Mouse (Mus musculus) hindbrain, embryonic 16.5 days (tissue): ENCODE measurements around the gene Nek5. TPM values are rescaled to one million over a fixed set of nuclear protein-coding genes. Genes with fewer than 3 reads are reported as not detected.
"Not testable (repeated sequence)": the region's sequence is repeated elsewhere in the genome, so short reads cannot be mapped to it uniquely, and the experiment has no call there.

Experiments used
- ATAC-seq: fragments of 200-750 bp; cut with Nextera tagmentation; 2 replicates; pipeline ENCODE4 v1.8.0; 2017; ENCODE audit warnings: moderate TSS enrichment, moderate library complexity
- H3K27ac ChIP-seq: fragments of 300-500 bp; sonication (generic); 2 replicates; pipeline ENCODE4 v1.5.1; 2014; ENCODE audit warnings: low read depth, mild to moderate bottlenecking, control low read depth, low read length, moderate library complexity
- H3K27me3 ChIP-seq: fragments of 300-500 bp; sonication (generic); replicated peaks from 2 replicates; pipeline ENCODE4 v1.6.1; 2014; ENCODE audit warnings: low read length; ENCODE audit not compliant: control insufficient read depth, insufficient read depth
- H3K36me3 ChIP-seq: fragments of 300-500 bp; sonication (generic); 2 replicates; pipeline ENCODE4 v1.6.1; 2014; ENCODE audit warnings: mild to moderate bottlenecking, low read length, moderate library complexity, mixed read lengths; ENCODE audit not compliant: control insufficient read depth, insufficient read depth
- H3K4me1 ChIP-seq: fragments of 300-500 bp; sonication (generic); 2 replicates; pipeline ENCODE4 v1.6.1; 2014; ENCODE audit warnings: low read depth, low read length; ENCODE audit not compliant: control insufficient read depth, insufficient read depth
- H3K4me2 ChIP-seq: fragments of 300-500 bp; sonication (generic); 2 replicates; pipeline ENCODE4 v1.6.1; 2014; ENCODE audit warnings: mild to moderate bottlenecking, low read length, control low read depth, moderate library complexity
- H3K4me3 ChIP-seq: fragments of 300-500 bp; sonication (generic); 2 replicates; pipeline ENCODE4 v1.5.1; 2014; ENCODE audit warnings: mild to moderate bottlenecking, low read length, control low read depth, moderate library complexity
- H3K9ac ChIP-seq: fragments of 300-500 bp; sonication (generic); 2 replicates; pipeline ENCODE4 v1.6.1; 2014; ENCODE audit warnings: low read depth, mild to moderate bottlenecking, control low read depth, low read length, moderate library complexity
- H3K9me3 ChIP-seq: fragments of 300-500 bp; sonication (generic); 2 replicates; pipeline ENCODE4 v1.6.1; 2014; ENCODE audit warnings: mild to moderate bottlenecking, low read length, moderate library complexity; ENCODE audit not compliant: control insufficient read depth
- WGBS: fragments of 180-500 bp; shearing (Covaris S2); extraction: QIAGEN DNeasy Blood & Tissue Kit; methylation state at CpG from one replicate; pipeline ENCODE4 v1.1.7; 2014; 5-methylcytosine and 5-hydroxymethylcytosine counted together
- polyA plus RNA-seq: library from polyadenylated mRNA; unstranded; fragments of >200 nt; fragmentation: Nextera tagmentation; extraction: Ambion mirVana; gene quantifications from 2 replicates; pipeline ENCODE4 v1.2.1, GENCODE M21; 2015

Gene Nek5
- polyA plus RNA-seq, 1 experiment from 2014 or later: 1.6 TPM

- no peak for ATAC-seq
- no peaks in the 10 kb centered on the region for H3K9me3 ChIP-seq
- no peaks in the 10 kb centered on the region for H3K36me3 ChIP-seq
- no peak overlapping the region for H3K4me3 ChIP-seq
- no peaks in the 10 kb centered on the region for H3K27me3 ChIP-seq
- H3K27ac ChIP-seq: no peak overlapping the region
- H3K4me1 ChIP-seq: no peaks in the 10 kb centered on the region
- no peak overlapping the region for H3K4me2 ChIP-seq
- WGBS: 95% methylated on average over 7 of the region's 7 CpGs
- no peak overlapping the region for H3K9ac ChIP-seq
Measured at GRCm38 (mm10) chr8:22148367-22148740, 23.5 kb upstream of the Nek5 start.

GRCm38 (mm10) chr8:22147706-22148366, 23.0 kb upstream of the Nek5 start:
- H3K4me1 ChIP-seq: no peaks in the 10 kb centered on the region
- no peak for ATAC-seq
- H3K4me2 ChIP-seq: no peak overlapping the region
- H3K9me3 ChIP-seq: no peaks in the 10 kb centered on the region
- H3K27me3 ChIP-seq: no peaks in the 10 kb centered on the region
- 80% methylated on average over 9 of the region's 9 CpGs for WGBS
- H3K36me3 ChIP-seq: no peaks in the 10 kb centered on the region
- H3K4me3 ChIP-seq: no peak overlapping the region
- H3K27ac ChIP-seq: no peak overlapping the region
- no peak overlapping the region for H3K9ac ChIP-seq

GRCm38 (mm10) chr8:22145831-22146230, 21.0 kb upstream of the Nek5 start:
- no peak overlapping the region for H3K9ac ChIP-seq
- WGBS: 82% methylated on average over 6 of the region's 6 CpGs
- H3K27me3 ChIP-seq: no peaks in the 10 kb centered on the region
- H3K27ac ChIP-seq: no peak overlapping the region
- no peaks in the 10 kb centered on the region for H3K9me3 ChIP-seq
- H3K4me2 ChIP-seq: no peak overlapping the region
- H3K4me3 ChIP-seq: no peak overlapping the region
- ATAC-seq: no peak
- H3K36me3 ChIP-seq: no peaks in the 10 kb centered on the region
- H3K4me1 ChIP-seq: no peaks in the 10 kb centered on the region

- Histone ChIP-seq H3K9ac (no peak overlapping the region), H3K36me3 (no peaks in the 10 kb centered on the region; the same call in 1 of the 2 replicates), H3K4me3 (no peak overlapping the region), H3K9me3 (no peaks in the 10 kb centered on the region), H3K27ac (no peak overlapping the region), H3K4me2 (no peak overlapping the region), H3K27me3 (no peaks in the 10 kb centered on the region), H3K4me1 (no peaks in the 10 kb centered on the region)
- 83% methylated on average over 1 of the region's 1 CpGs for WGBS
- peak; percentile 64; the same call in 1 of the 2 replicates for ATAC-seq
Measured at GRCm38 (mm10) chr8:22143764-22144491, 19.1 kb upstream of the Nek5 start.

GRCm38 (mm10) chr8:22142592-22142991, 17.7 kb upstream of the Nek5 start:
- WGBS: 87% methylated on average over 4 of the region's 4 CpGs
- Histone ChIP-seq H3K36me3 (no peaks in the 10 kb centered on the region; the same call in 1 of the 2 replicates), H3K9me3 (no peaks in the 10 kb centered on the region), H3K27me3 (no peaks in the 10 kb centered on the region), H3K9ac (no peak overlapping the region), H3K4me1 (no peaks in the 10 kb centered on the region), H3K4me2 (no peak overlapping the region), H3K4me3 (no peak overlapping the region), H3K27ac (no peak overlapping the region)
- ATAC-seq: no peak

- Histone ChIP-seq H3K27ac (no peak overlapping the region), H3K4me3 (no peak overlapping the region), H3K4me2 (no peak overlapping the region), H3K27me3 (no peaks in the 10 kb centered on the region), H3K9ac (no peak overlapping the region), H3K36me3 (no peaks in the 10 kb centered on the region; the same call in 1 of the 2 replicates), H3K4me1 (no peaks in the 10 kb centered on the region), H3K9me3 (no peaks in the 10 kb centered on the region)
- ATAC-seq: no peak
- WGBS: 94% methylated on average over 4 of the region's 4 CpGs
Measured at GRCm38 (mm10) chr8:22141836-22142385, 17.1 kb upstream of the Nek5 start.

GRCm38 (mm10) chr8:22136462-22136861, 11.6 kb upstream of the Nek5 start:
- not testable (repeated sequence) for H3K4me1 ChIP-seq, H3K9me3 ChIP-seq, H3K27me3 ChIP-seq, H3K36me3 ChIP-seq, H3K4me2 ChIP-seq, ATAC-seq, H3K4me3 ChIP-seq, H3K27ac ChIP-seq, H3K9ac ChIP-seq
- WGBS: 81% methylated on average over 9 of the region's 9 CpGs

- H3K4me3 ChIP-seq: no peak overlapping the region
- no peaks in the 10 kb centered on the region for H3K27me3 ChIP-seq
- no peaks in the 10 kb centered on the region for H3K4me1 ChIP-seq
- H3K9me3 ChIP-seq: no peaks in the 10 kb centered on the region
- ATAC-seq: no peak
- no peak overlapping the region for H3K9ac ChIP-seq
- no peaks in the 10 kb centered on the region for H3K36me3 ChIP-seq
- 85% methylated on average over 5 of the region's 5 CpGs for WGBS
- H3K27ac ChIP-seq: no peak overlapping the region
- H3K4me2 ChIP-seq: no peak overlapping the region
Measured at GRCm38 (mm10) chr8:22134750-22135135, 9.9 kb upstream of the Nek5 start.

- no peak for ATAC-seq
- H3K9ac ChIP-seq: no peak overlapping the region
- H3K36me3 ChIP-seq: peaks cover under 1% of the 10 kb centered on the region; the same call in 1 of the 2 replicates
- H3K4me2 ChIP-seq: no peak overlapping the region
- no peaks in the 10 kb centered on the region for H3K4me1 ChIP-seq
- H3K9me3 ChIP-seq: no peaks in the 10 kb centered on the region
- WGBS: 95% methylated on average over 6 of the region's 7 CpGs
- H3K4me3 ChIP-seq: no peak overlapping the region
- no peak overlapping the region for H3K27ac ChIP-seq
- H3K27me3 ChIP-seq: no peaks in the 10 kb centered on the region
Measured at GRCm38 (mm10) chr8:22134078-22134749, 9.4 kb upstream of the Nek5 start.
